Mouse (Mus musculus) cerebellum, postnatal 36 days (tissue): ENCODE measurements around the gene Igfbp5.
A peak's percentile ranks its signal among the peaks of the same experiment; 100 is the strongest.

Source experiments
- DNase-seq, 2 experiments: peaks; one replicate each; pipeline ENCODE4 v3.0.0; 2021 to 2022; ENCODE audit warnings: mixed read lengths in 2 of 2

Igfbp5 gene

GRCm38 (mm10) chr1:72868429-72869215 is 6.1 kb downstream of the Igfbp5 start:
- DNase-seq = no peak

DNA sequence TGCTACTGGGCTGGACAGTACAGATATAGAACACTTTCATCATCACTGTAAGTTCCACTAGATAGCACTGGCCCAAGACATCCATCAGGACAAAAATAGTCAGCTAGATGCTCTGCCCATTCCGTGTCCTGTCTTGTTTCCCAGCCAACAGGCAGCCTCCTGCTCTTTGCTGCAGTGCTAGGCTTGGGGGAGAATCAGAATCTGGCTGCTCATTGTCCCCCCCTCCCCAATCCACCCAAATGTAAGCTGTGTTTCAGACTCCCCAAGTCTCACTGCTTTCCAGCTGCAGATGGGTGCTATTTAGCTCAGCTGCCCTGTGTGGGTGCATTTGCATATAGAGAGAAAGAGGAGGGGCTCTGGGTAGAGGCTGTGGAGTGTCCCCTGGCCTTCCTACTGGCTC is 7.3 kb downstream of the Igfbp5 start:
- no peak for DNase-seq

GRCm38 (mm10) chr1:72866417-72866816 is 8.3 kb downstream of the Igfbp5 start:
- no peak for DNase-seq

- DNase-seq = peak; percentile 85 to 89
Observed at GRCm38 (mm10) chr1:72865900-72866299, 8.8 kb downstream of the Igfbp5 start.

DNA sequence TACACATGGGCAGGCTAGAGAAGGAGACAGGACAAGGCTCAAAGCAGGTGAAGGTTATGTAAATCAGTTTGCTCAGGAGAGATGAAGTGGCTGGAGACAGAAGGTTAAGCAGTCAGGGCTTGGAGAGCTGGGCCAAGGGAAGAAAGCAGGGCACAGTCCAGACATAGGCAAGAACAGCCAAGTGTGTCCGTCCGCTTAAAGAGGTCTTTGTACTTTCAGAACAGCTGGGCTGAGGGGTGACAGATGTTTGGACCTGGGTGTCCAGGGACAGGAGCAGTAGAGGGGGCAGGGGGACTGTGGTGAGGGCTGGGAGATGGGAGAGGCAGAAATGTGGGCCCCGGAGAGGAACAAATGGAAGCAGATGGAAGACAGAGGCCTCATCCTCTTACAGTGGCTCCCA is 10.4 kb downstream of the Igfbp5 start:
- DNase-seq = no peak

- DNase-seq = no peak
Observed at GRCm38 (mm10) chr1:72863692-72864091, 11.0 kb downstream of the Igfbp5 start.

DNA sequence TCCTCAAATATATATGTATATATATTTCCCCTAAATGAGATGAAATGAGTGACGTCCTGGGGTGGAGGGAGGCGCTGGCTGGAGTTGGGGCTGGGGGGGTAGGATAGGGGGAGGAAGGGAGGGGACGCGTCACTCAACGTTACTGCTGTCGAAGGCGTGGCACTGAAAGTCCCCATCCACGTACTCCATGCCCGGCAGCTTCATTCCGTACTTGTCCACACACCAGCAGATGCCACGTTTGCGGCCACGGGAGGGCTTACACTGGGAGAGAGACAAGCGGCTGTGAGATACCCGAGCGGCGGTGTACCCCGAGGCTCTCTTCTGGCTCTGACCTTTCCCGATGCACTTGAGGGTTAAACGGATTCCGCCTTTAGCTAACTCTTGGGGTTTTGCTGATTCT is 12.4 kb downstream of the Igfbp5 start:
- no peak for DNase-seq

GRCm38 (mm10) chr1:72861702-72862101 is 13.0 kb downstream of the Igfbp5 start:
- DNase-seq = no peak

- no peak for DNase-seq
Observed at GRCm38 (mm10) chr1:72860502-72860901, 14.2 kb downstream of the Igfbp5 start.

- no peak for DNase-seq
Observed at GRCm38 (mm10) chr1:72859963-72860362, 14.7 kb downstream of the Igfbp5 start.

GRCm38 (mm10) chr1:72858874-72859273 is 15.8 kb downstream of the Igfbp5 start:
- no peak for DNase-seq

DNA sequence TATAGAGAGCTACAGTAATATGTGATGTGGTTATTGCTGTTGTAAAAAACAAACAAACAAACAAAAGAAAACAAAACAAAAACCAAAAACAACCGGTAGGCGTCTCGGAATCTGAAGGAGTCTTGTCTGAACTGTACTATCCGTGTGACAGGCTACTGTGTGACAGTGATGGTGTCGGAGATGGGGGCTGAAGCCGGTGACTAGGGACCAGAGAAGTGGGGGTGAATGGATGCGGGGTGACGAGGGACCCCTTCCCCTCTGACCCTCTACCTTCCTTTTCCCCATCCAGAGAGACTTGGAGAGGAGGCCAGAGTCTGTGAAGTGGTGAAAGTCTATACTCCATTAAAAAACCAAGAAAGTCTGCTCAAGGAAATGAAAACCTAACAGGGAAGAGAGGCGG is 16.4 kb downstream of the Igfbp5 start:
- no peak for DNase-seq

GRCm38 (mm10) chr1:72857631-72858030 is 17.1 kb downstream of the Igfbp5 start:
- DNase-seq = no peak

- DNase-seq = no peak
Observed at GRCm38 (mm10) chr1:72857142-72857541, 17.5 kb downstream of the Igfbp5 start.

- no peak for DNase-seq
Observed at GRCm38 (mm10) chr1:72856209-72856909, 18.3 kb downstream of the Igfbp5 start.

GRCm38 (mm10) chr1:72855729-72856128 is 19.0 kb downstream of the Igfbp5 start:
- DNase-seq = no peak

GRCm38 (mm10) chr1:72854337-72855237 is 20.1 kb downstream of the Igfbp5 start:
- DNase-seq = peak; percentile 62 to 71

- DNase-seq = no peak
Observed at GRCm38 (mm10) chr1:72853759-72854158, 20.9 kb downstream of the Igfbp5 start.

- DNase-seq = no peak
Observed at GRCm38 (mm10) chr1:72849037-72849436, 25.6 kb downstream of the Igfbp5 start.

GRCm38 (mm10) chr1:72847849-72848380 is 26.8 kb downstream of the Igfbp5 start:
- DNase-seq = no peak

DNA sequence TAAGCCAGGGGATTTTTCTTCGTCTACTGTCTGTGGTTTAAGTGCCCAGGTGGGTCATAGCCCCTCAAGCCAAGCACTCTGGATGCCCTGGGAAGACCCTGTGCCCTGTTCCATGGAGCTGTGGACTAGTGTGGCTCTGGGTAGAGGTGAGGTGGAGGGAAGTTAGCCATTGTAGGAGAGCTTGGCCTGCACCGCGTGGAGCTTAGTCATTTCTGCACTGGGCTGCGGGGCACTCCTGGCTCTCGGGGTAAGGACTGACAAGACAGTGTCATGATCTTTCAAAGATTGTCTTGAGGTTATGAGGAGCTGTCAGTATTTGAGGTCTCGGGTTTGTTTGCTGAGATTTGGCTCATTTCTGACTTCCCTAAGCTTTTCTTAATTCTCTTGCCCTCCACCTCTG is 30.0 kb downstream of the Igfbp5 start:
- no peak for DNase-seq

DNA sequence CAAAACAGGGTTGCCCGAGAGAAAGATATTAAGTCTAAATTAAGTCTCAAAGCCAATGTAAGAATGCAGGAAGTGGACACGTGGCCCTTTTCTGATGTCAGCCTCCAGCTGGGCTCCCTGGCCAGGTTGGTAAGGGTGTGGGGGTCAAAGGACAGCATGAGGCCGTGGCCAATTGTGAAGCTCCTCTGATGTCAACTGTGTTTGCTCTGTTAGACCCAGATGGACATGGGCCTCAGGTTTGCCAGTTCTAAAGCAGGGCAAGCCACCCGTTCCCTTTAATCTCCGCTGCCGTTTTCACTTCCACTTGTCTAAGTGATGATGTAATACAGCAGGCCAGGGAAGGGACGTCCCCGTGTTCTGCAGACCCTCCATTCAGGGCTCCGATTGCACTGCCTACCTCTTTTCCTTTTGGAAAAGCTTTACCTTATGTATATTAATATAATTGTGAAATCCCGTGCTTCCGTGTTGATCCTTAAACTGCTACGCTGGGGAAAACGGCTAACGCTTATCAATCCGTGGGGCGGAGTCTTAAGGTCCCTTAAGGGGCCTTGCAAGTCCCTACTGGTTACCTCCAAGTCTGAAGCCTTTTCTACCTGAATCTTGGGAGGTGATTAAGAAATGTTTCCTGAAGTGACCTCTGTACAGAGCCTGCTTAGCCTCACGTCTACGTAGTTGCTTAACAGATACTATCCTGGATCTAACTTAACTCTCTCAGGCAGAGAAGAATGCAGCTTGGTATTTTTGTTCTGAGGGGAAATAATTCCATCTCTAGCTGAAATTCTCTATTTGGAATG is 31.8 kb downstream of the Igfbp5 start:
- DNase-seq = no peak
